Mouse (Mus musculus) midbrain, embryonic 16.5 days (tissue): ENCODE results near the gene Msh4. TPM values are rescaled to one million over a fixed set of nuclear protein-coding genes. Genes with fewer than 3 reads are reported as not detected.

Source experiments
- ATAC-seq: fragments of 200-750 bp; cut with Nextera tagmentation; 2 replicates; pipeline ENCODE4 v1.8.0; 2017; ENCODE audit warnings: moderate TSS enrichment
- H3K27ac ChIP-seq: fragments of 300-500 bp; sonication (generic); 2 replicates; pipeline ENCODE4 v1.5.1; 2014; ENCODE audit warnings: mild to moderate bottlenecking, low read length, mixed read lengths
- H3K27me3 ChIP-seq: fragments of 300-500 bp; sonication (generic); 2 replicates; pipeline ENCODE4 v1.6.1; 2014; ENCODE audit warnings: low read depth, low read length, mixed read lengths; ENCODE audit not compliant: control insufficient read depth, insufficient read depth
- H3K36me3 ChIP-seq: fragments of 300-500 bp; sonication (generic); 2 replicates; pipeline ENCODE4 v1.6.1; 2014; ENCODE audit warnings: mild to moderate bottlenecking, low read length, moderate library complexity, mixed read lengths; ENCODE audit not compliant: control insufficient read depth, insufficient read depth
- H3K4me1 ChIP-seq: fragments of 300-500 bp; sonication (generic); 2 replicates; pipeline ENCODE4 v1.6.1; 2014; ENCODE audit warnings: mild to moderate bottlenecking, low read length, mixed read lengths; ENCODE audit not compliant: control insufficient read depth, insufficient read depth
- H3K4me2 ChIP-seq: fragments of 300-500 bp; sonication (generic); 2 replicates; pipeline ENCODE4 v1.6.1; 2014; ENCODE audit warnings: mild to moderate bottlenecking, low read length, mixed read lengths
- H3K4me3 ChIP-seq: fragments of 300-500 bp; sonication (generic); 2 replicates; pipeline ENCODE4 v1.5.1; 2014; ENCODE audit warnings: low read depth, mild to moderate bottlenecking, low read length, moderate library complexity, mixed read lengths
- H3K9ac ChIP-seq: fragments of 300-500 bp; sonication (generic); 2 replicates; pipeline ENCODE4 v1.6.1; 2014; ENCODE audit warnings: low read depth, low read length, mixed read lengths
- H3K9me3 ChIP-seq: fragments of 300-500 bp; sonication (generic); replicated peaks from 2 replicates; pipeline ENCODE4 v1.6.1; 2014; ENCODE audit warnings: mild to moderate bottlenecking, low read length, mixed read lengths; ENCODE audit not compliant: control insufficient read depth, poor library complexity, severe bottlenecking
- WGBS: fragments of 180-500 bp; shearing (Covaris S2); extraction: QIAGEN DNeasy Blood & Tissue Kit; methylation state at CpG from one replicate; pipeline ENCODE4 v1.1.7; 2014; 5-methylcytosine and 5-hydroxymethylcytosine counted together
- polyA plus RNA-seq: library from polyadenylated mRNA; unstranded; fragments of >200 nt; fragmentation: Nextera tagmentation; extraction: Ambion mirVana; gene quantifications from 2 replicates; pipeline ENCODE4 v1.2.1, GENCODE M21; 2015

Msh4 gene
- polyA plus RNA-seq, 1 experiment from 2014 or later, result 0.15 TPM

GRCm38 (mm10) chr3:153818723-153819122 is 87.2 kb downstream of the Msh4 start:
- WGBS, result 96% methylated on average over 3 of the region's 3 CpGs
- Histone ChIP-seq H3K9me3 (no peaks in the 10 kb centered on the region), H3K4me1 (no peaks in the 10 kb centered on the region), H3K4me3 (no peak overlapping the region), H3K27me3 (no peaks in the 10 kb centered on the region), H3K9ac (no peak overlapping the region), H3K36me3 (no peaks in the 10 kb centered on the region), H3K27ac (no peak overlapping the region), H3K4me2 (no peak overlapping the region)
- no peak for ATAC-seq

GRCm38 (mm10) chr3:153817376-153817890 is 88.5 kb downstream of the Msh4 start:
- H3K9me3 ChIP-seq, result no peaks in the 10 kb centered on the region
- no peaks in the 10 kb centered on the region for H3K36me3 ChIP-seq
- WGBS, result 91% methylated on average over 9 of the region's 9 CpGs
- no peaks in the 10 kb centered on the region for H3K27me3 ChIP-seq
- no peak overlapping the region for H3K4me3 ChIP-seq
- H3K4me1 ChIP-seq, result no peaks in the 10 kb centered on the region
- no peak overlapping the region for H3K4me2 ChIP-seq
- H3K27ac ChIP-seq, result no peak overlapping the region
- no peak for ATAC-seq
- H3K9ac ChIP-seq, result no peak overlapping the region

GRCm38 (mm10) chr3:153814026-153814425 is 91.9 kb downstream of the Msh4 start:
- WGBS, result 90% methylated on average over 8 of the region's 8 CpGs
- no peaks in the 10 kb centered on the region for H3K27me3 ChIP-seq
- H3K27ac ChIP-seq, result no peak overlapping the region
- no peak overlapping the region for H3K9ac ChIP-seq
- H3K36me3 ChIP-seq, result no peaks in the 10 kb centered on the region
- no peak overlapping the region for H3K4me3 ChIP-seq
- no peaks in the 10 kb centered on the region for H3K9me3 ChIP-seq
- H3K4me1 ChIP-seq, result peaks cover 10% of the 10 kb centered on the region
- no peak for ATAC-seq
- no peak overlapping the region for H3K4me2 ChIP-seq

GRCm38 (mm10) chr3:153808406-153808805 is 97.5 kb downstream of the Msh4 start:
- Histone ChIP-seq H3K4me3 (no peak overlapping the region), H3K9ac (no peak overlapping the region), H3K27ac (no peak overlapping the region), H3K4me1 (peaks cover 18% of the 10 kb centered on the region), H3K4me2 (no peak overlapping the region), H3K27me3 (no peaks in the 10 kb centered on the region), H3K9me3 (no peaks in the 10 kb centered on the region), H3K36me3 (no peaks in the 10 kb centered on the region)
- WGBS, result 89% methylated on average over 13 of the region's 13 CpGs
- ATAC-seq, result no peak

GRCm38 (mm10) chr3:153807444-153808149 is 98.3 kb downstream of the Msh4 start:
- Histone ChIP-seq H3K4me2 (no peak overlapping the region), H3K4me1 (peaks cover 18% of the 10 kb centered on the region), H3K27ac (no peak overlapping the region), H3K4me3 (no peak overlapping the region), H3K9me3 (no peaks in the 10 kb centered on the region), H3K36me3 (no peaks in the 10 kb centered on the region), H3K27me3 (no peaks in the 10 kb centered on the region), H3K9ac (no peak overlapping the region)
- ATAC-seq, result no peak
- WGBS, result 92% methylated on average over 9 of the region's 9 CpGs

Other genes with a start within 250 kb of the Msh4 start
- 19.1 and 21.5 TPM in 2 replicates for gene St6galnac3, start 181.0 kb downstream of the Msh4 start, polyA plus RNA-seq
- gene Asb17, start 61.9 kb downstream of the Msh4 start, polyA plus RNA-seq, result 0.09 TPM in 1 of 2 replicates, not detected in the other
- 49.3 and 56.5 TPM in 2 replicates for gene Rabggtb, start 6.9 kb upstream of the Msh4 start, polyA plus RNA-seq
- 56.7 and 65.6 TPM in 2 replicates for gene Acadm, start 38.5 kb upstream of the Msh4 start, polyA plus RNA-seq
- gene Slc44a5, start 67.3 kb upstream of the Msh4 start, polyA plus RNA-seq, result 9.3 and 10.8 TPM in 2 replicates